ENCODE assay signal across 20 mouse cellular contexts in genomic region chr1:57032407-57032806, GRCm38 (mm10). TPM values are rescaled to one million over a fixed set of nuclear protein-coding genes. Genes with fewer than 3 reads are reported as not detected.
DNase-seq lines count a peak whose midpoint lies in the region; ATAC-seq and TF ChIP-seq lines count a peak whose summit lies in the region.
"Had no signal": no experiment of that assay in that cellular context is flagged by ENCODE, and none has a peak within 500 bp of the region (broad histone marks: within the 10 kb centered on the region; RNA-seq: fewer than 3 reads in every experiment).

No protein-coding gene starts in this region.

- TF ChIP-seq CTCF in liver, postnatal 0 days (IDR thresholded peaks at IDR 0.05; ENCODE audit: low read depth), result no peak

- ATAC-seq in liver, postnatal 0 days, result no peak
- ATAC-seq in liver, embryonic 11.5 days (replicated peaks; ENCODE audit: low FRiP score), result no peak
- 0 out of 2 replicates have a peak, but pooled peaks have one; percentile 50 for ATAC-seq in granulocyte monocyte progenitor cell, adult 5-6 weeks (replicated peaks; ENCODE audit: poor library complexity, severe bottlenecking)
- ATAC-seq: CD4-positive, CD25-positive, alpha-beta regulatory T cell, adult 4 months; forebrain, postnatal 0 days had no signal

- no peak overlapping the region for H3K27ac ChIP-seq in liver, postnatal 0 days (ENCODE audit: low read depth)
- H3K27ac ChIP-seq in liver, embryonic 11.5 days (ENCODE audit: low read depth, low read length), result no peak overlapping the region
- H3K27ac ChIP-seq: embryonic facial prominence, embryonic 12.5 days; heart, embryonic 13.5 days; hindbrain, embryonic 15.5 days had no signal

- no peak overlapping the region for H3K4me2 ChIP-seq in liver, postnatal 0 days (ENCODE audit: low read depth, low read length)
- H3K4me2 ChIP-seq in liver, embryonic 11.5 days, result no peak overlapping the region
- H3K4me2 ChIP-seq: embryonic facial prominence, embryonic 12.5 days; heart, embryonic 13.5 days; hindbrain, embryonic 15.5 days had no signal

- H3K9me3 ChIP-seq in liver, postnatal 0 days (ENCODE audit: low read length), result no peaks in the 10 kb centered on the region
- H3K9me3 ChIP-seq in liver, embryonic 11.5 days (ENCODE audit: control insufficient read depth, low read length), result no peaks in the 10 kb centered on the region
- H3K9me3 ChIP-seq: embryonic facial prominence, embryonic 12.5 days; heart, embryonic 13.5 days; hindbrain, embryonic 15.5 days had no signal

- no peak overlapping the region for H3K4me3 ChIP-seq in liver, postnatal 0 days (ENCODE audit: low read depth, low read length)
- H3K4me3 ChIP-seq in liver, embryonic 11.5 days (ENCODE audit: low read depth, low read length), result no peak overlapping the region
- H3K4me3 ChIP-seq: embryonic facial prominence, embryonic 12.5 days; heart, embryonic 13.5 days; hindbrain, embryonic 15.5 days had no signal

- no peaks in the 10 kb centered on the region for H3K36me3 ChIP-seq in liver, postnatal 0 days (replicated peaks; ENCODE audit: insufficient read depth, low read length)
- H3K36me3 ChIP-seq in liver, embryonic 11.5 days (ENCODE audit: control insufficient read depth, insufficient read depth, low read length), result no peaks in the 10 kb centered on the region
- H3K36me3 ChIP-seq: embryonic facial prominence, embryonic 12.5 days; G1E; heart, embryonic 13.5 days; hindbrain, embryonic 15.5 days had no signal

- H3K4me1 ChIP-seq in liver, postnatal 0 days (ENCODE audit: insufficient read depth), result no peaks in the 10 kb centered on the region
- H3K4me1 ChIP-seq in liver, embryonic 11.5 days (replicated peaks; ENCODE audit: control insufficient read depth, insufficient read depth, low read length), result no peaks in the 10 kb centered on the region
- H3K4me1 ChIP-seq: embryonic facial prominence, embryonic 12.5 days; heart, embryonic 13.5 days; hindbrain, embryonic 15.5 days had no signal

- H3K27me3 ChIP-seq in liver, postnatal 0 days (ENCODE audit: insufficient read depth, low read length), result no peaks in the 10 kb centered on the region
- no peaks in the 10 kb centered on the region for H3K27me3 ChIP-seq in liver, embryonic 11.5 days (replicated peaks; ENCODE audit: control insufficient read depth, insufficient read depth, low read length)
- H3K27me3 ChIP-seq: embryonic facial prominence, embryonic 12.5 days; heart, embryonic 13.5 days; hindbrain, embryonic 15.5 days had no signal

- TF ChIP-seq EP300 in liver, postnatal 0 days (IDR thresholded peaks at IDR 0.05; ENCODE audit: low read depth), result no peak

- WGBS in liver, postnatal 0 days (ENCODE audit: insufficient replicate concordance), result 50% methylated on average over 2 of the region's 2 CpGs
- 72% methylated on average over 2 of the region's 2 CpGs for WGBS in liver, embryonic 11.5 days

- no peak overlapping the region for H3K9ac ChIP-seq in liver, postnatal 0 days (replicated peaks)
- H3K9ac ChIP-seq in liver, embryonic 11.5 days (ENCODE audit: low read depth, low read length), result no peak overlapping the region
- H3K9ac ChIP-seq: embryonic facial prominence, embryonic 12.5 days; forebrain, postnatal 0 days; heart, embryonic 13.5 days; hindbrain, embryonic 15.5 days had no signal

- peak; percentile 4 for DNase-seq in adrenal gland, postnatal 14 days
- DNase-seq in adrenal gland, postnatal 10 days, result no peak
- DNase-seq in liver, postnatal 0 days, result peak; percentile 15
- no peak for DNase-seq in liver, embryonic 11.5 days (ENCODE audit: low spot score)
- peak; percentile 20 for DNase-seq in NIH3T3 (ENCODE audit: low read depth)
- DNase-seq in neural tube, embryonic 10.5 days (ENCODE audit: extremely low spot score, low spot score), result no peak
- DNase-seq: adrenal gland, postnatal 36 days; B cell, adult 2 months; cerebellum, adult 11-12 months; cerebellum, adult 9-10 months; cerebellum, postnatal 25 days; forebrain, postnatal 0 days; gastrocnemius, postnatal 14 days; heart, postnatal 36 days had no signal

RNA-seq across cellular contexts. Expression of gene Satb2, which starts 54.0 kb away (rescaled TPM):
- total RNA-seq in adrenal gland, postnatal 14 days (2021), result 1.6 and 1.8 TPM in 2 replicates
- total RNA-seq in adrenal gland, postnatal 10 days (2021), result 1 to 10 TPM; 1.2 to 3.6 TPM
- polyA plus RNA-seq in liver, postnatal 0 days (2015; fragmentation: Nextera tagmentation; extraction: Ambion mirVana), result 0.05 and 0.11 TPM in 2 replicates
- polyA plus RNA-seq in liver, embryonic 11.5 days (2014; fragmentation: Nextera tagmentation; extraction: Ambion mirVana), result 0.27 and 0.57 TPM in 2 replicates
- total RNA-seq in granulocyte monocyte progenitor cell, adult 5-6 weeks (2014; fragmentation: Nextera tagmentation), result 1.0 and 1.9 TPM in 2 replicates
- total RNA-seq in granulocyte monocyte progenitor cell, adult 5-6 weeks (2017), result 0.56 and 7.2 TPM in 2 replicates
- polyA plus RNA-seq: CD4-positive, CD25-positive, alpha-beta regulatory T cell, adult 4 months; G1E had no signal

Comparison
In these comparisons a context has a peak if more than half of its experiments do, and no peak if none do; other contexts are left out.
1. DNase-seq: peak in adrenal gland, postnatal 14 days (single experiment), liver, postnatal 0 days (single experiment) and NIH3T3 (single experiment); none in adrenal gland, postnatal 10 days (single experiment), liver, embryonic 11.5 days (single experiment) and neural tube, embryonic 10.5 days (single experiment).